Mouse (Mus musculus) spleen, postnatal 36 days (tissue): ENCODE measurements around the gene Mtcl1.

ENCODE experiments used
- DNase-seq, 2 experiments: peaks; one replicate each; pipeline ENCODE4 v3.0.0; 2022; ENCODE audit warnings: low spot score in 2 of 2, mixed read lengths in 1 of 2

Mtcl1 gene

DNA sequence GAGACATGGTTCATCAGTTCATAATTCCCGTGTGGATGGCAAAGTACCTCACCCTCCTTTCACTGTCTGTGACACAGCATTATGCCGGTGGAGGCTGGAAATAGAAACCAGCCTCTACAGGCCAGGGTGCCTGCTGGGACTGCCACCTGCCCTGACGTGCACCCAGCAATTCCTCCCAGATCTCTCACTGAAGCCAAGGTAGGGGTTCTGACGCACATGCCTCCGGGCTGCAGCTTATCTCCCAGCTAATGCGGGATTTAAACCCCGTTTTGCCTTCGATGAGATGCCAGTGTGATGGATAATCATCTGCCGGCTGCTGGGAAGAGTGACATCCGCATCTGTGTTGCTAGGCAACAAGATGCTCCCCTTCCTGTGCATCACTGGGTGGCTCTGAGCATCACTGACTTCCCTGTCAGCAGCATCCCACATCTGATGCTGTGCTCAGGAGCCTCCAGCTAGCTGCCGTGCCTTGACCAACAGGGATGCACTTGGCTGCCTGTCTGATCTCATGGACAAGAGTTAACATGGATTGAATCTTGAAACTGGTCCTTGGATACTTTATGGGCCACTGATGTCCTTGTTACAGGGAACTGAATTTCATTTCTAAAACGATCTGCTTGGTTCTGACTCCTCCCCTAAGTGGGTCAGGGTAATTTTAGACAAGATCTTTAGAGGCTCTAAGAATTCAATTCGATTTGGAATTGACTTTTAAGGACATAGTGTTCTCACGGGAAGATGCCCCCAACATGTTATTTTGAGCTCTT, 123.9 kb downstream of the Mtcl1 start:
- no peak for DNase-seq

DNA sequence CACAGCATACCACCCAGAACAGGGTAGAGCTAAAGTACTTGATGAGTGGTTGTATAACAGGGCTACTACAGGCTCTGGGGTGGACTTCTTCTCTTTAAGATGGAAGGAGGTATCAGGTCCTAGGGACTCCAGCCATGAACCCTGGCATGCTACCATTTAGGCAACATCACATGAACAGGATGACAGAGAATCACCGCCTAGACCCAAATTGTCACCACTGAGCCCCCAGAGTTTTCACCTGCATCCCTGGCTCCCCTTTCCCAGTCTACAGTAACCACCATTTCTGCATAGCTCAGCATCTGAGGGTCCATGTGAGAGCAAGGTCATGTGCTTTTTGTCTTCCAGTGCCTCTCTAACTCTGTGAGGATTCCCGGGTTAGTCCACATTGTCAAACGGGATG, 124.7 kb downstream of the Mtcl1 start:
- DNase-seq = no peak

DNA sequence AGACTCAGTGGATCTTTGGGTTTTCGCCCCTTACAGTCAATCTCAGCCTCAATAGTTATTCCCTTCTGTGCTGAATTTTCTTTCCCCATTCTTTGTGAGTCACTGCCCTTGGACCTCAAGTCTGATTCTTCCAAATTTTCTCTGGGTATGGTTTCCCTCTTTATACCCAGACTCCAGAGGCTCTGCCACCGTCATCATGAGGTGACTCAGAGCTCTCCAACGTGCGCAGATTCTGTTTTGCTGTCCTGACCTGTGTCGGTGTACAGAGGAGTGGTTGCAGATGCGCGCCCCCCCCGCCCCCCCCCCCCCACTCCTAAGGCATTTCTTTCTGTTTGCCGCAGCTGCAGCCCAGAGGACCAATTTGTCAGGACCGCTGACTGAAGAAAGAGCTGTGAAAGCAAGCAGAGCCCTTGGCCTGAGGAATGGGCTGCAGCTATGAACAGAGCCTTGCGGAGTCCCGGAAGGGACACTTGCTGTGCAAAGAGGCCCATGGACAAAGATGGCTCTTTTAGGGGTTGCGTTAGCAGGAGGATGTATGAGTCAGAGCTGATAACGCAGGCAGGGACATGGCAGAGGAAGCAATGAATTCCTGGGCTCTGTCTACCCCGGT, 126.8 kb downstream of the Mtcl1 start:
- no peak for DNase-seq

DNA sequence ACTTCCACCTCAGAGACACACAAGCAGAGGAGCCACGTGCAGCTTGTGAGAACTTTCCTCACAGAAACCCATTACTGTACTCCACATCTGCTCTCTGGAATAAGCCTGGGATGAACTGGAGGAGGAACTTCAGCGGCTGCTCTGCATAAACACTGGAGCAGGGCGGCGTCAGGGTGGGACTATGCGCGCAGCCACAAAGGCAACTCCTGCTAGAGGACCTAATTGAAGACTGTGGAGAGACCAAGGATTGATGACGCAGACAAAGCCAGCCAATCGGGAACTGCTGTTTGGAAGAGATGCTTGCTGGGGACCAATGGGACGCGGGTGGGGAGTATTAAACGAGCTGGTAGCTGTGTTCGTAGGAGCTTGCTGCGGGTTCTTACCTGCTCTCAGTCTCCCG, 127.6 kb downstream of the Mtcl1 start:
- DNase-seq = no peak

DNA sequence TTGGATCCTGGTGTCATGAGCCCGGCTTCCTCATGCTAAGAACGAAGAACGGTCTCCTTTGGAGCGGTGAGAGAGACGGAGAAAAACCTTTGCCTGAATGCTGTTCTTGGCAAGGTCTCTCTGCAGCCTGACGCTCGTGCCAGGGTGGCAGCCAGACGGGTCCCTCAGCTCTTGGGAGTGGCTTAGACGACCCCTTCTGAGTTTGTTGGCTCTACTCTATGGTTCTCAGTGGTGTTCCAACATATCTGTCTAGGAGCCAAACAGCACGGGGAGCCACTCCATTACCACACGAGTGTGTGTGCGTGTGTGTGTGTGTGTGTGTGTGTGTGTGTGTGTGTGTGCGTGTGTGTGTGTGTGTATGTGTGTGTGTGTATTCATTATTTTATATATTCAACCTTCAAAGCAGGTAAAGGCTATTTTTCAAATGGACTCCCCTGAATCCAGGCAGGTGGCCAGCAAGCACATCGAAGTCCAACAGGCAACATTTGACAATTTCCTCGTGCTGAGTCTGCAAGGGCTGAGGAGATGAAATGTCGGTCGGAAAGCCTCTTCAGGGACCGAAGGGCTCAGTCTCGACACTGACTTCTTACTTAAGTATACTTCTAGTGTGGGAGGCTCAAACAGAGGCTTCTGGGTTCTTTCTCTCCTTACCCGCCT, 128.7 kb downstream of the Mtcl1 start:
- no peak for DNase-seq

DNA sequence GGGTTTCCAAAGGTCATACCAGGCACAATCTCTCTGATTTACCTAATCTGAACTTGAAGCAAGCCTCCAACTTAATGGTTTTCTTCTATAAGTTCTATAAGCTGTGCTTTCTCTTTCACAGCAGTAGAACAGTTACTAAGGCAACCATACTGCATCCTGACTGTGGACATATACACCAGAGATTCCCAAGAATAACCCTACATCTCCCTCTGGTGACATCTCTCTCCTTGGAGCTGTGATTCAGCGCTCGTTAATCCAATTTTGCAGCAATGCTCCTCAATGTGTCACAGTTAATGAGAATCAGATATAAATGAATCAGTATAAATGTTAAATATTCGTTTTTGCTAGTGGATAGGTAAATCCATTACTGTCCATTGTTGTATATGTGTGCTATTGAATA, 131.5 kb downstream of the Mtcl1 start:
- DNase-seq = no peak

DNA sequence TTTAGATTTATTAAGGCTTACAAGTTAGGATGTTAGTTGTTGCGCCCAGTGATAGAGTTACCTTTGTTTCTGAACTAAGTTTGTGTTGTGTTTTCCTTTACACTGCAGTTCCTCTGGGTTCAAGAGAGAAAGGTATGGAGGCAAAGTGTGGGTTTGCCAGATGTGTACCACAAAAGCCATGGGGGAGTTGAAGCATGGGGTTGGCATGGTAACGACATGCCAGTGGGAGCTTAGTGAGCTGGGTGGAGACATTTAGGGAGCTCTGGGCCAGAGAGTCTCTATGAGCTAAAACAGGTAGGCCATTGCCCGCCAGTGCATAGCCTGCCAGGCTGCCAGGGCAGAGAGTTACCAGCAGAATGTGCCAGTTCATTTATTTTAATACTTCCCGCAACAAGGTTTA, 132.0 kb downstream of the Mtcl1 start:
- no peak for DNase-seq

DNA sequence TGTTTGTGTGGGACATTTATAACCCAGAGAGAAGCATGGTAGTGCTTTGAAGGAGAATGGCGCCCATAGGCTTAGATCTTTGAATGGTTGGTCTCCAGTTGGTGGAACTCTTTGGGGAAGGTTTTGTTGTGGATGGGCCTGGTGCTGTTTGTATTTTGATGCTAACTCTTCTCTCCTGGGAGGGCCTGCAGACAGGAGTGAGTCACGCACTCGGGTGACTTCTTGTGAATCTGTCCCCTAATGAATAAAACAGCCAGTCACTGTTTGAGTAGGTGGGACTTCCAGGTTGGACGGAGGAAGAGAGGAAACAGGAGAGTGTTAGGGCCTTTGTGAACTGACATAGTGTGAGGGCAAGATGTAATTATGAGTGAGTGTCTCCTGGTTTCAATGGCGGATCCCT, 132.4 kb downstream of the Mtcl1 start:
- no peak for DNase-seq

DNA sequence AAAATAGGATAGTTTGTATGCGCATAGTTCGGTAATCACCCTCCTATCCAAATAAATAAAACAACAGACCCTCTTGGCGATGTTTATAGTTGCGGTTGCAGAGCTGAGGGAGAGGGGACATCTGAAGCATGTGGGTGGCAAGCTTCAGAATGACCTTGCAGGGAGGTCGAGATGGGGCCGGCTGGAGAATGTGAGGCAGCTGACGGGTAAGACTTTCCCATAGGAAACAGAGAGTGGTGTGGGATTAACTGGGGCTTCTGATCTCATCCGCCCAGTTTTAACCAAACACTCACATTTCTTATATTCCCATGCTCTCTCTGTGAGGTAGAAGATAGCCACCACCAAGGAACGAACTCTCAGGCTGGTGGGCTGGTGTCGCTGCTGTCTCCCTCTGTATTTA, 134.1 kb downstream of the Mtcl1 start:
- DNase-seq = no peak

DNA sequence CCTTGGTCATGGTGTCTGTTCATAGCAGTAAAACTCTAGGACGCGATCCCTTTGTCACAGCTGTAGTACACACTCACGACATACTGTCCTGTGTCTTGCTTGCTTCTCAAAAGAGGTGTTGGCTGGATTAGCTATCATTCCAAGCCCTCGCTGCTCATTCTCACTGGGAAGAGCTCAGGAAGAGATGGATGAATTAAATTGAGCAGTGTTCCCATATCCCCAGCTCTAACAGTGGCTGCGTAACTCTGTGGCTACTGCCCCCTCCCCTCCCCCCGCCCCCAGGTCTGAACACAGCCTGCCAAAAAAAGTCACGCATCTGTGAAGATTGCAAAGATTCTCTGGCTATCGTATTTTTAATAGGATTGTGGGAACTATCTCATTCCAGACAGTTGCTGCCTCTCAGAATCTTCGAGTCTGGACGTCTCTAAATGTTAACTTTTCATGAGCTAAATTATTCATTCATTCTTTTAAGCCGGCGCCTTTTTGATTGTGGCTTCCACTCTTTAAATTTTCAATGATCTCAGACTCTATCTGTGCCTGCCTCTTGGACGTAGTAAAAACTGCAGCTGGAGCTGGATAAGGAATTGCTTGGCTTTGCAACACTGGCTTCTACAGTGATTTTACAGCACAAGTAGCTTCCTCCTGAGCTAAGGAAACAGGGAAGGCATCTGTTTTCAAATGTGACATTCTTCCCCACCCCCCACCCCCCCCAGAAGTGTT, 134.8 kb downstream of the Mtcl1 start:
- DNase-seq = no peak

DNA sequence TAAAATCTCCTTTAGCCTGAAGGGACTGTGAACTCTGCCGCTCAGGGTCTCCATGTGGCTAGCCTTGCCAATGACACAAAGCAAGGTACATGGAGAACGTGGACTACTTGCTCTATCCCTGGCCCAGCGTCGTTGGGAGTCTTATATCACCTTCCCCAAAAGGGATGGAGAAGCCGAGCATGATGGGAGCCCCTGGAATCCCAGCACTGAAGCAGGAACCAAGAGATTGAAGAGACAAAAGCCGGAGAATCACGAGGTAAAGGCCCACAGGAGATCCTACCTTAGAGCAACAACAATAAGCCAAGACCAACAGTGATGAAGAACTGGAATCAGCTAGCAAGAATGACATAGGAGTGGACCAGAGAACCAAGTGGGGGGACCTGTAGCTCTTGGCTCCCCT, 147.6 kb downstream of the Mtcl1 start:
- DNase-seq = no peak

DNA sequence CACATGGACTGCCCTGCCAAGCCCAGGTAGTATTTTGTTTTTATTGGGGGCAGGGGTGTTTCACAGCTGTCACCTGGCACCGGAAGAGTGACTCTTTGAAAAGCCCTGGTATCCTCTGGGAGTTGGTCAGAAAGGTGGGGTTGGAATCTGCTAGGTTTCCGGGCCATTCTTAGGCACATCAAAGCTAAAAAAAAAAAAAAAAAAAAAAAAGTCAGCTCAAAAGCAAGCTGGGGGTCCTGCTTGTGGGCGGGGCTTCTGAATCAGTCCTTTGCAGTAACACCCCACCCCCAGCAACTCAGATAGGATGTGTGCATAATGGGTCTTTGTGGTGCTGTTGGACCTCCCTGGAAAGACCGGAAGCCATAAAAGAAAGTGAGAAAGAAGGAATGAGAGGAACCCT, 148.3 kb downstream of the Mtcl1 start:
- DNase-seq = no peak

DNA sequence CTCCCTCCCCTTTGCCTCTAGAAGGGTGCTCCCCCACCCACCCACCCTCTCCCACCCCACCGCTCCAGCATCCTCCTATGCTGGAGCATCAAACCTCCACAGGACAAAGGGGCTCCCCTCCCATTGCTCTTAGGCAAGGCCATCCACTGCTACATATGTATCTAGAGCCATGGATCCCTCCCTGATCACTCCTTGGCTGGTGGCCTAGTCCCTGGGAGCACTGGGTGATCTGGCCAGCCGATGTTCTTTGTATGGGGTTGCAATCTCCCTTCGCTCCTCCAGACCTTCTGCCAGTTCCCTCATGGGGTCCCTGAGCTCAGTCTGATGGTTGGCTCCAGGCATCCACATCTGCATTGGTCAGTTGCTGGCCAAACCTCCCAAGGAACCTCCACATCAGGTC, 151.8 kb downstream of the Mtcl1 start:
- DNase-seq = no peak

DNA sequence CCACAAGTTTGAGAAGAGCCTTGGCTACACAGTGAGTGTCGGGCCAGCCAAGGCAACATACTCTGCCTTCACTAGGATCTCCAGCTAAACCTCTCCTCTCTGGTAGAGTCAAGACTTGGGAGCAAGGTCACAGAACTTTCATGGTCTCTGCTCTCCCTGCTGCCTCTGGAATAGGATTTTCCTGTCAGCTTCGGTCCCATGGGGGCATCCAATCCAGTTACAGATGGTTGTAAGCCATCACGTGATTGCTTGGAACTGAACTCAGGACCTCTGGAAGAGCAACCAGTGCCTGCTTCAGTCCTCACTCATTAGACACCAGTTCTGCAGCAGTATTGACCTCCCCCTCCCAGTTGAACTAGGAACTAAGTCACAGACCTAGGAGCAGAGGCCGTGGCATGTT, 156.0 kb downstream of the Mtcl1 start:
- no peak for DNase-seq

DNA sequence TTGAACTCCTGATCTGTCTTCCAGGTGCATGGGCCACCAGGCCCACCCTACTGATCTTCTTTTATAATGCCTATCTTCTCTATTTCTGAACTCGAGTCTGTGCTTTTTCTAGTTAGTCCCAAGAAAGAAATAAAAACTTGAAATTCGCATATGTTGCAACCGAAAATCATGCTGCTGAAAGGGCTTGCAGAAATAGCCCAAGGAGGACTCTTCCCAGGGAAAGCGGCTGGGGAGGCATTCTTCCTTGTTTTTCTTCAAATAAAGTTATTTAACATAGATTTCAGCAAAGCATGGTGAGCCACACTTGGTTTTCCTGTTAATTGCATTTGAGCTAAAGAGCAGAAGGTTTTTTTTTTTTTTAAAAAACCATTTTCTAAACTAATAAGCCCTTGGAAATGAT, 159.7 kb downstream of the Mtcl1 start:
- DNase-seq = no peak
